Mouse (Mus musculus): Measurements from ENCODE around the gene Agbl4.

- no peak for TF ChIP-seq MAFK (IDR thresholded peaks at IDR 0.05; ENCODE audit: insufficient replicate concordance, low read length)
- TF ChIP-seq POLR2A (IDR thresholded peaks at IDR 0.05; ENCODE audit: low read depth, low read length): no peak
These were observed 1069.9 kb downstream of the Agbl4 start for GRCm38 (mm10) chr4:111467293-111467773.
